Mouse (Mus musculus) bone marrow macrophage, adult 2 months (primary cell): ENCODE measurements around the gene Bdkrb1.

ENCODE experiments used
- CTCF ChIP-seq: IDR thresholded peaks from 2 replicates; pipeline ENCODE4 v1.5.1; 2012; ENCODE audit warnings: low read depth, mild to moderate bottlenecking, low read length, moderate library complexity
- POLR2A ChIP-seq: IDR thresholded peaks from 2 replicates; pipeline ENCODE4 v1.6.1; 2012; ENCODE audit warnings: mild to moderate bottlenecking, low read depth, low read length, borderline replicate concordance

DNA sequence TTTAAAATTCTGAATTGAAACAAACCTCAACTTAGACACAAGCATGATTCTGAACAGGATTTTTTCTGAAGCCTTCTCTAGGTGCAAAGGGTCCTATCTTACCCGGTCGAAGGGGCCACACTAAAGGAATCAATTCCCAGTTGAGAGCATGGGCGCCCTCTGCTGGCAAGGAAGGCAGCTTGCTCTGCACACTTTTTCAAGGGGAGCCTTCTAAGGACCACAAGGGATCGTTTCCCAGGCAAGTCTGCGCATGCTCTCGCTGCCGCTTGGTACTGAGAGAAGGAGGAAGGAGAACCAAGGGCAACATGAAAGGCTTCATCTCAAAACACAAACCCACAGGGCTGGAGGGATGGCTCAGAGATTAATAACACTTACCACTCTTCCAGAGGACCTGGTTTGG, 8.9 kb downstream of the Bdkrb1 start:
- TF ChIP-seq CTCF (peak; percentile 83), POLR2A (no peak)
